Mouse (Mus musculus) CD4-positive, CD25-positive, alpha-beta regulatory T cell, adult 9 weeks (primary cell): Measurements from ENCODE around the gene Slc5a10. TPM values are rescaled to one million over a fixed set of nuclear protein-coding genes. Genes with fewer than 3 reads are reported as not detected.

Source experiments
- polyA plus RNA-seq: library from polyadenylated mRNA; unstranded; fragments of 100-300 nt; shearing (Covaris generic); gene quantifications from one replicate; pipeline ENCODE4 v1.2.1, GENCODE M21; 2017

The Slc5a10 gene
- 0.24 TPM for polyA plus RNA-seq

DNA sequence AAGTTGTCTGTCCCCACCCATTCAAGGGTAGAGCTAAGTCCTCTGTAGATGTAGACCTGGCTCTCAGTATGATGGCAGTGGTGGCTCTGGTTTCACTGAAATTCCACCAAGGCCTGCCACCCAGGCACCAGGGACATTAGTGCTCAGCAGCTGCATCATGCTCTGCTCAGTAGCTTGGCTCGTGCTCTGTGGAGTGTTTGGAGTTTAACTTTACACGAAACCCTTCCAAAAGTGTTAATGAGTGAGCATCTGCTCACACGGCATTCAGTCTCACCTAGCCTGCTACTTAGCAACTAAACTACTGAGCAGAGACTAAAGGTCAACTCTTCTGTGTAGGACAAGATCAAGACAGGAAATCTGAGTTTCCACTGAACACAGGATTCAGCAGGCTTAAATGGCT is at the start of gene Slc5a10:
Gene Slc5a10, minus strand, starts transcription at position 191 of the 400 bp plus-strand sequence.

DNA sequence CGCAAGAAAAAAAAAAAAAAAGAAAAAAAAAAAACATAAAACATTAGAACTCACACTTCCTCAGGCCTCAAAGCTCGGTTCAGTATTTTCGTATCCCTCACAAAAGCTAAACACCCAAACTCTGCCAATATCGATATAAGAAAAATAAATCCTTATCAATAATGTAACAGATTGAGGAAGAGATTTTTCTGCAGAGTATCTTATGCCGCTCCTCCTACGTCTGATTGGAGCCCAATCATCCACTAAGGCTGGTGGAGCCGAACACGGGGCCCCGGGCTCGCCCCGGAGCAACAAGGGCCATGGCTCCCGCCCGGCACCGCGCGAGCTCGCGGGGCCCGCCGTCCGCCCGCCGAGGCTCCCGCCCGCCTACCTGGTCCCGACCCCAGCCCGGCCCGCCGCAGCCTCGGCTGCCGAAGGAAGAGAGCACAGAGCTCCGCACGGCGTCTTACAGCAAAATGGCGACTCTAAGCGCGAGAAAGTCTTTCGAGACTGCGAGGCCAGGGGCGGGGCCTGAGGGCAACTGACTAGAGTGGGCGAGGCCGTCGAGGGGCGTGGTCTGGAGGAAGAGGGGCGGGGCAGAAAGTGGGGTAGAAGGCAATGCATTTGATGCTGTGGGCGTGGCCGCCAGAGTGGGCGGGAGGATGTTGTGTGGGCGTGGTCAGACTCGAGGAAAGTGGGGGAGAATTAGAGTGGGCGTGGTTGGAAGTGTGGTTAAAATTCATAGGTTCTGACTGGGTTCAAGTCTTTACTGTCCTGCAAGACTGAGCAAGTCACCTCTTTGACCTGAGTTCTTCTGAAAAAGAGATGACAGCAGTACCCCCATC is 41.2 kb upstream of the Slc5a10 start, which contains the start of gene Prpsap2:
Gene Prpsap2, minus strand, starts transcription at position 505 of the 824 bp plus-strand sequence.

DNA sequence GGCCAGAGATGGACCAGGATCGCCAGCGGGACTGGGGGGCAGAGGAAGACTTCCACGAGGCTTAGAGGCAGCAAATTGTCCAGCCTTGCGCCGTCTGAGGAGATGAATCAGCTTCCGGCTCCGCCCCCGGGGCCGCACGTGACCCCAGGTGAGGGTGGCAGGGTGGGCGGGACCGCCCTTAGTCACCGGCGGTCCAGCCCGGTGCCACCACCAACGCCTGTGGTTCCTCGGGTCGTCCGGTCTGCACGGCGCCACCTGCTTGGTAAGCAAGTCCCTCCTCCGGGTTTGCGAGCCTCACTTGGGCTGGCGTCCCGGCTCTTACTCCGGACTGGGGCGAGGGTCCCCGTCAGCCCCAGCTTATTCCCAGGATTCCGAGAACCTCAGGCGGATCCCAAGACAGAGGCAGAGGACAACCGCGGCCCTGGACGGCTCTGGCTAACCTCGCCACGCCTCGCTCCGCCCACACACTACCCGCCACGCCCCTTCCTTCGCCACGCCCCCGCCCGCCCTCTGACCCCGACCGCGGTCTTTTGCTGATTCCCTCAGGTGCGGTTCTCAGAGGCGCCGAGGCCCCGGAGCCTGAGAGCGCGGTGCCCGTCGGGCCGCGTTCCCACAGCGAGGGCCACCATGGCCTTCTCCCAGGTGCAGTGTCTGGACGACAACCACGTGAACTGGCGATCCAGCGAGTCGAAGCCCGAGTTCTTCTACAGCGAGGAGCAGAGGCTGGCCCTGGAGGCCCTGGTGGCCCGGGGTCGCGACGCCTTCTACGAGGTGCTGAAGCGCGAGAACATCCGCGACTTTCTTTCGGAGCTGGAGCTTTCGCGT is 36.5 kb downstream of the Slc5a10 start, which contains the start of gene Fam83g:
Gene Fam83g, plus strand, starts transcription at position 185 of the 825 bp plus-strand sequence.

DNA sequence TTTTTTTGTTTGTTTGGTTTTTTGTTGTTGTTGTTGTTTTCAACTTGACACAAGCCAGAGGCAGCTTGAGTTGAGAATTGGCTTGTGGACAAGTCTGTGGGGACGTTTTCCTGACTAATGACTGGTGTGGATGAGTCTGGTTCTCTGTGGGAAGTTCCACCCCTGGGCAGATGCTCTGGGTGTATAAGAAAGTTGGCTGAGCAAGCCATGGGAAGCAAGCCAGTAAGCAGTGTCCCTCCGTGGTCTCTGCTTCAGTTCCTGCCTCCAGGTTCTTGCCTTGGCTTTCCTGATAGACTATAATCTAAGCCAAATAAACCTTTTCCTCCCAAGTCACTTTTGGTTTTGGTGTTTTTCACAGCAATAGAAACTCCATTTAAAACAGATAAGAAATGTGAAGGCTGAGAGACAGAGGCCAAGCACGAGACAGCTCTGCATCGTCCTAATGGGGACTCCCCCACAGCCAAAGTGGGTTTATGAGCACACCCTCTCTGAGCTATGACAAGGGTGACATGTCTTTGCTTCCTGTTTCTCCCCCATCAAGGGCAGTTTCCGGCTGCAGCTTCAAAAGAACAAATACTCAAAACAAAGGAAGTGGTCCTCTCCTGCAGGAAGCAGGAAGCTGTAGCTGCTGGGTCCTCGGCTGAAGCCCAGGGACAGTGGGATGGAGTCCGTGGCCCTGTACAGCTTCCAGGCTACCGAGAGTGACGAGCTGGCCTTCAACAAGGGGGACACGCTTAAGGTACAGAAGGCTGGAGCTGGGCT is 67.8 kb downstream of the Slc5a10 start, which contains the start of gene Grap:
Gene Grap, plus strand, starts transcription at position 580 of the 762 bp plus-strand sequence.

Other genes with a start within 250 kb of the Slc5a10 start
- gene Mfap4, start 235.4 kb downstream of the Slc5a10 start, polyA plus RNA-seq: not detected
- 30.8 TPM for gene Mapk7, start 226.4 kb downstream of the Slc5a10 start, polyA plus RNA-seq
- gene B9d1, start 215.7 kb downstream of the Slc5a10 start, polyA plus RNA-seq: 3.4 TPM
- gene Epn2, start 141.1 kb downstream of the Slc5a10 start, polyA plus RNA-seq: 0.96 TPM
- gene Grap, start 67.6 kb downstream of the Slc5a10 start, polyA plus RNA-seq: 394 TPM
- gene Fam83g, start 36.7 kb downstream of the Slc5a10 start, polyA plus RNA-seq: 1.5 TPM
- gene Prpsap2, start 41.3 kb upstream of the Slc5a10 start, polyA plus RNA-seq: 35.7 TPM
- 3.2 TPM for gene Ulk2, start 134.2 kb upstream of the Slc5a10 start, polyA plus RNA-seq
- gene Akap10, start 209.4 kb upstream of the Slc5a10 start, polyA plus RNA-seq: 45.8 TPM
- 3.3 TPM for gene Specc1, start 235.9 kb upstream of the Slc5a10 start, polyA plus RNA-seq